Mouse (Mus musculus) embryonic fibroblast, embryonic 13.5 days (primary cell): ENCODE measurements around the gene Glce.

Experiments
- CTCF ChIP-seq: IDR thresholded peaks from 2 replicates; pipeline ENCODE4 v1.5.1; 2011; ENCODE audit warnings: mild to moderate bottlenecking, control low read depth, low read length, moderate library complexity, borderline replicate concordance; ENCODE audit not compliant: insufficient read depth
- POLR2A ChIP-seq: IDR thresholded peaks from 2 replicates; pipeline ENCODE4 v1.6.1; 2011; ENCODE audit warnings: low read depth, mild to moderate bottlenecking, control low read depth, low read length, moderate library complexity

DNA sequence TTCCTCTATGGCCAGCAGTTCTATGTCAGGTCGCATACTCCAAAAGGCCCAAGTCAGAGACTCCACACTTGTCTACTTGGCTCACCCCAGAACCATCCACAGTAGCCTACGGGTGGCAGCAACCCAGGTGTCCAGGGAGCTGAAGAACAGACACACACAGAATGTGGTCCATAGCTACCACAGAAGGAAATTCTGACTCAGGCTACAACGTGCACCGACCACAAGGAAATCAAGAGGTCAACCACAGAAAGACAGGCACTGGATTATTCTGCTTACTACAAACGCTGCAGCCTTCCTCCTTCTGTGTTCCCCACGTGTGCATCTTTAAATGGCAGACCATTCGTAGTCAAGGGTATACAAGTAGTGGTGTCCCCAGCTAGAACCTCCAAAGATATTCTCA lies 102.2 kb downstream of the Glce start:
- TF ChIP-seq POLR2A (no peak), CTCF (no peak)
